Mouse (Mus musculus) myocyte (in vitro differentiated cells): ENCODE data around the gene Cipc.

Source experiments
- CEBPB ChIP-seq: IDR thresholded peaks from 2 replicates; pipeline ENCODE4 v1.6.1; 2011; ENCODE audit warnings: mild to moderate bottlenecking, moderate library complexity; ENCODE audit not compliant: poor library complexity, insufficient read depth, severe bottlenecking
- E2F4 ChIP-seq: IDR thresholded peaks from one replicate; pipeline ENCODE4 v1.6.1; 2011; ENCODE audit warnings: mild to moderate bottlenecking, control low read depth, moderate library complexity; ENCODE audit not compliant: insufficient read depth
- MAX ChIP-seq: IDR thresholded peaks from one replicate; pipeline ENCODE4 v1.6.1; 2011; ENCODE audit warnings: low read depth, mild to moderate bottlenecking, control low read depth
- MYOD1 ChIP-seq, 3 experiments: IDR thresholded peaks; one replicate each; pipeline ENCODE4 v1.6.1; 2011; ENCODE audit warnings: control low read depth in 2 of 3, low read depth in 2 of 3, mild to moderate bottlenecking in 2 of 3, moderate library complexity in 1 of 3; ENCODE audit not compliant: insufficient read length in 2 of 3, control insufficient read depth in 1 of 3
- MYOG ChIP-seq, 3 experiments: IDR thresholded peaks; one replicate each; pipeline ENCODE4 v1.6.1; 2011; ENCODE audit warnings: control low read depth in 2 of 3, low read depth in 2 of 3, mild to moderate bottlenecking in 2 of 3; ENCODE audit not compliant: insufficient read length in 2 of 3, control insufficient read depth in 1 of 3, insufficient read depth in 1 of 3
- POLR2A ChIP-seq: IDR thresholded peaks from one replicate; pipeline ENCODE4 v1.6.1; 2011; ENCODE audit warnings: low read depth, mild to moderate bottlenecking, control low read depth, moderate library complexity; ENCODE audit not compliant: insufficient read length
- POLR2AphosphoS2 ChIP-seq: IDR thresholded peaks from one replicate; pipeline ENCODE4 v1.6.1; 2011; ENCODE audit warnings: low read depth, control low read depth; ENCODE audit not compliant: insufficient read length
- REST ChIP-seq: IDR thresholded peaks from one replicate; pipeline ENCODE4 v1.6.1; 2011; ENCODE audit warnings: mild to moderate bottlenecking, control low read depth, moderate library complexity; ENCODE audit not compliant: insufficient read depth, insufficient read length
- TCF12 ChIP-seq: IDR thresholded peaks from one replicate; pipeline ENCODE4 v1.6.1; 2011; ENCODE audit warnings: mild to moderate bottlenecking, control low read depth; ENCODE audit not compliant: poor library complexity, insufficient read depth, severe bottlenecking
- USF1 ChIP-seq: IDR thresholded peaks from one replicate; pipeline ENCODE4 v1.6.1; 2011; ENCODE audit warnings: low read depth, mild to moderate bottlenecking, control low read depth, moderate library complexity

GRCm38 (mm10) chr12:86905876-86906275, 41.0 kb upstream of the Cipc start:
- no peak for TF ChIP-seq CEBPB
- TF ChIP-seq POLR2A: no peak
- TF ChIP-seq MAX: no peak
- no peak for TF ChIP-seq MYOG (IDR thresholded peaks at IDR 0.05; ENCODE audit: control insufficient read depth in 1 of 3, insufficient read depth in 1 of 3, insufficient read length in 2 of 3, low read depth in 2 of 3)
- no peak for TF ChIP-seq TCF12
- no peak for TF ChIP-seq USF1
- TF ChIP-seq MYOD1 (IDR thresholded peaks at IDR 0.05; ENCODE audit: control insufficient read depth in 1 of 3, insufficient read length in 2 of 3, low read depth in 2 of 3): no peak
- TF ChIP-seq POLR2AphosphoS2: peak; percentile 14
- no peak for TF ChIP-seq E2F4
- no peak for TF ChIP-seq REST
